Mouse (Mus musculus): Measurements from ENCODE around the gene Gm20388. TPM values are rescaled to one million over a fixed set of nuclear protein-coding genes. Genes with fewer than 3 reads are reported as not detected.

Gm20388 gene
- polyA plus RNA-seq, 1 experiment from 2014 or later: not detected

DNA sequence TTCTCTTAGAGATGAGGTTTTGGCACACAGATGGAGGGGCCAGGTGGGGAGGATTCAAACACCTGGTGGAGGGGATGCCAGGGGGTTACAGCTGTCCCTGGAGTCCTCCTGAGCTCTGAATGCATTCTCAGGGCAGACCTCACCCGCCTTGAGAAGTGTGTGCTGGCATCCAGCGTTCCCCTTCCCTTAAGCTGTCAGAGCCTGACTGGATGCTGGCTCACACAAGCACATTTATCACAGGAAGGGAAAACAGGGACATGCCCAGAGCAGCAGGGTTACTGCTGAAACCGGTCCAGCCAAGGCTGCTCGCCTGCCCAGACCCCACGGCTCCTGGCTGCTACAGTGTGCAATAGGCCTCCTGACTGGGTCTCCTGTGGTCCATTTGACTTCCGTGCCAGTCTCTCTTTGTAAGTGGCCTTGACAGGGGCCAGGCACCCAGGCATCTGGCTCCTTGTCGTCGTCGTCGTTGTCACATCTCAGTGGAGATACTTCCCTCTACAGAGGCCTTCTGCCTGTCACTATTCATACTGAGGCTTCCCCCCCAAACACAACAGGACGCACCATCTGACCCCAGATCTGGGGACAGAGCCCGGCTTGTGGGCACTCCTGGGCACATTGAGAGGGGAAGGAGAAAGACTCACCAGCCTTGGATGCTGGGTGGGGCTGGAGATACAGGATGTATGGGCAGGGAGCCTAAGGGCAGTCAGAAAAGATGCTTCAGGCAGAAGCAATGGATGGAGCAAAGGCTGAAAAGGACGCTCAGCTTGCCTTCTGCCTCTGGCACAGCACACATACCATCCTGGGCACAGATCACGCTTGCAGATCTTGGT is 2810.4 kb downstream of the Gm20388 start:
- Histone ChIP-seq H3K27ac (ENCODE audit: low read depth, low read length) (peak overlapping the region; percentile 4), H3K4me2 (peak overlapping the region; percentile 32; the same call in 1 of the 2 replicates), H3K36me3 (ENCODE audit: control insufficient read depth, insufficient read depth, low read length) (no peaks in the 10 kb centered on the region), H3K4me1 (ENCODE audit: control insufficient read depth, insufficient read depth, low read length) (peaks cover 9% of the 10 kb centered on the region; the same call in 1 of the 2 replicates), H3K9me3 (ENCODE audit: control insufficient read depth, low read length) (no peaks in the 10 kb centered on the region), H3K4me3 (ENCODE audit: low read depth, low read length) (no peak overlapping the region), H3K27me3 (ENCODE audit: control insufficient read depth, insufficient read depth, low read length) (peaks cover 2% of the 10 kb centered on the region; the same call in 1 of the 2 replicates), H3K9ac (ENCODE audit: low read length) (peak overlapping the region; percentile 20; the same call in 1 of the 2 replicates)
- no peak for DNase-seq (ENCODE audit: low spot score, missing footprints)
- peak; percentile 30; the same call in 1 of the 2 replicates for ATAC-seq (ENCODE audit: low FRiP score)
- WGBS: 61% methylated on average over 14 of the region's 14 CpGs

DNA sequence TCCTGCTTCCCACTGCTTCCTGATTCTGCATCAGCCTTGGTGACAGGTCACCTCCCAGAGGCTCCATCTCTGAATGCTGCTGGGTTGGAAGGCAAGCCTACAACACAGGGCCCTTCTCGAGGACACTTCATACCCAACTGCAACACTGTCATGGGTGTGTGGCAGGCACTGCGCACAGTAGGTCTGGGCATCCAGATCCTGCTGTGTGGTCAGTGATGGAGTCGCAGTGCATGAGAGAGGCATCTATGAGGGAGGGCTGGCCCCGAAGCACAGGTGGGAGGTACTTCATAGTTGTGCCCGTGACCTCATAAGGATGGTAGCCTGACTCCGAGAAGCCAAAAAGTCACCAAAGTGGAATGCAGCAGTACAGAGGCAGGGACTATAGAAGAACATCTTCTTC is 2814.5 kb downstream of the Gm20388 start:
- Histone ChIP-seq H3K27me3 (ENCODE audit: control insufficient read depth, insufficient read depth, low read length) (no peaks in the 10 kb centered on the region; the same call in 1 of the 2 replicates), H3K4me2 (no peak overlapping the region), H3K27ac (ENCODE audit: low read depth, low read length) (no peak overlapping the region), H3K4me3 (ENCODE audit: low read depth, low read length) (no peak overlapping the region), H3K36me3 (ENCODE audit: control insufficient read depth, insufficient read depth, low read length) (no peaks in the 10 kb centered on the region), H3K4me1 (ENCODE audit: control insufficient read depth, insufficient read depth, low read length) (peaks cover 4% of the 10 kb centered on the region; the same call in 1 of the 2 replicates), H3K9ac (ENCODE audit: low read length) (no peak overlapping the region), H3K9me3 (ENCODE audit: control insufficient read depth, low read length) (no peaks in the 10 kb centered on the region)
- ATAC-seq (ENCODE audit: low FRiP score): no peak
- 91% methylated on average over 6 of the region's 6 CpGs for WGBS
- no peak for DNase-seq (ENCODE audit: low spot score, missing footprints)

DNA sequence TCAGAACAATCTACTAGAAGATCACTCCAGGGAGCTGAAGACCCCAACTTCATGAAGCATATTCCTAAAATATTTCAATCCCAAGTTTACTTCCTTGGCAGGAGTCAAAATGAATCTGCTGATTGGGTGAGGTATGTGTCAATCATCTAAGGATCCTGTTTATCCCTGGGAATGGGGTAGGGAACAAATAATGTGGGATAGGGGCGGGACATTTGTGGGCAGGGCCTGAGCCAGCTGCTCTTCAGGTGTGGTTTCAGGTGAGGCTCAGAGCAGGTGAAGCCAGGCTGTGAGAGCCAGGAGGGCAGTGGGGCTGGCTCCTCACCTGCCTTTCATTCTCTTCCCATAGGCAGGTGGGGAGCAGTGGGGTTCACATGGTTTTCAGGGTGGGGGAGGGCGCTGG is 2816.1 kb downstream of the Gm20388 start:
- no peak overlapping the region for H3K27ac ChIP-seq (ENCODE audit: low read depth, low read length)
- no peaks in the 10 kb centered on the region for H3K9me3 ChIP-seq (ENCODE audit: control insufficient read depth, low read length)
- no peaks in the 10 kb centered on the region for H3K36me3 ChIP-seq (ENCODE audit: control insufficient read depth, insufficient read depth, low read length)
- ATAC-seq (ENCODE audit: low FRiP score): no peak
- H3K4me1 ChIP-seq (ENCODE audit: control insufficient read depth, insufficient read depth, low read length): no peaks in the 10 kb centered on the region
- H3K9ac ChIP-seq (ENCODE audit: low read length): no peak overlapping the region
- DNase-seq (ENCODE audit: low spot score, missing footprints): no peak
- 67% methylated on average over 2 of the region's 2 CpGs for WGBS
- no peaks in the 10 kb centered on the region; the same call in 1 of the 2 replicates for H3K27me3 ChIP-seq (ENCODE audit: control insufficient read depth, insufficient read depth, low read length)
- H3K4me3 ChIP-seq (ENCODE audit: low read depth, low read length): no peak overlapping the region
- no peak overlapping the region for H3K4me2 ChIP-seq

DNA sequence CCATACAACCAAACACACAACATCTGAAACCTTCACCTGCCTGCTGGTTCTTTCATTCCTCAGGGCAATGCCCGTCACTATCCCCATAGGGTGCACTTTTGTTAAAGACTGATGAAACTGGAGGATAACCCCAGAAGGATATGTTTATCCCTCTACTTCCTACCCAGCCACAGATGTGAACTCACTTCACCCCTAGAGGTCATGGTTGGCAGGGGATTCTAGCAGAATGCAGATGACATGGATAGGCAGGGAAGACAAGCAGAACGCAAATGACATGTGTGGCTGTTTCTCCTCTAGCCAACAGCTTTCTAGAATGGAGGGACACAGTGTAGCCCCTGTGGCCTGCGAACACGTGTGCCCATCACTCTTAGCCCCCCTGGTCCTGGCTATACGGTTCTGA is 2816.8 kb downstream of the Gm20388 start:
- no peaks in the 10 kb centered on the region for H3K36me3 ChIP-seq (ENCODE audit: control insufficient read depth, insufficient read depth, low read length)
- WGBS: 67% methylated on average over 5 of the region's 5 CpGs
- no peak for DNase-seq (ENCODE audit: low spot score, missing footprints)
- no peak overlapping the region for H3K4me3 ChIP-seq (ENCODE audit: low read depth, low read length)
- ATAC-seq (ENCODE audit: low FRiP score): no peak
- H3K9me3 ChIP-seq (ENCODE audit: control insufficient read depth, low read length): no peaks in the 10 kb centered on the region
- no peak overlapping the region for H3K4me2 ChIP-seq
- no peaks in the 10 kb centered on the region; the same call in 1 of the 2 replicates for H3K27me3 ChIP-seq (ENCODE audit: control insufficient read depth, insufficient read depth, low read length)
- no peaks in the 10 kb centered on the region for H3K4me1 ChIP-seq (ENCODE audit: control insufficient read depth, insufficient read depth, low read length)
- H3K9ac ChIP-seq (ENCODE audit: low read length): no peak overlapping the region
- no peak overlapping the region for H3K27ac ChIP-seq (ENCODE audit: low read depth, low read length)

DNA sequence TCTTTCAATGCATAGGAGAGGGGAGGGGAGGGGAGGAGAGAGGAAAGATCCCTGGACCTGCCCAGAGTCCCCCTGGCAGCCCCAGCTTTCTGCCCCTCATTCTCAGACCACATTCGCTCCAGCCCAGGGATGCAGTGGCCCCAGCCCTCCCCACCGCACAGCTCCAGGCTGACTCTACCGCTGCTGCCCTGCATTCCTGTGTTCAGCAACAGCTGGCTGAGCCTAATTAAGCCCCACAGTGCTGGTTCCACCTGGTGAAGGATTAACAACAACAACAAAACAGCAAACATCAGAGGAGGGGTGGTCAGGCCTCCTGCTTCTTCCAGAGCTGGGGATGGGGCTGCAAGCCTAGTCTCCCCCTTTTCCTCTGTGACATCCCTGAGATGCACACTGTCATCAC is 2818.0 kb downstream of the Gm20388 start:
- 7% methylated on average over 3 of the region's 3 CpGs for WGBS
- no peaks in the 10 kb centered on the region for H3K9me3 ChIP-seq (ENCODE audit: control insufficient read depth, low read length)
- H3K36me3 ChIP-seq (ENCODE audit: control insufficient read depth, insufficient read depth, low read length): no peaks in the 10 kb centered on the region
- H3K27me3 ChIP-seq (ENCODE audit: control insufficient read depth, insufficient read depth, low read length): no peaks in the 10 kb centered on the region
- no peak for DNase-seq (ENCODE audit: low spot score, missing footprints)
- no peaks in the 10 kb centered on the region for H3K4me1 ChIP-seq (ENCODE audit: control insufficient read depth, insufficient read depth, low read length)
- H3K4me2 ChIP-seq: no peak overlapping the region
- no peak overlapping the region for H3K27ac ChIP-seq (ENCODE audit: low read depth, low read length)
- H3K9ac ChIP-seq (ENCODE audit: low read length): no peak overlapping the region
- ATAC-seq (ENCODE audit: low FRiP score): no peak
- H3K4me3 ChIP-seq (ENCODE audit: low read depth, low read length): no peak overlapping the region

DNA sequence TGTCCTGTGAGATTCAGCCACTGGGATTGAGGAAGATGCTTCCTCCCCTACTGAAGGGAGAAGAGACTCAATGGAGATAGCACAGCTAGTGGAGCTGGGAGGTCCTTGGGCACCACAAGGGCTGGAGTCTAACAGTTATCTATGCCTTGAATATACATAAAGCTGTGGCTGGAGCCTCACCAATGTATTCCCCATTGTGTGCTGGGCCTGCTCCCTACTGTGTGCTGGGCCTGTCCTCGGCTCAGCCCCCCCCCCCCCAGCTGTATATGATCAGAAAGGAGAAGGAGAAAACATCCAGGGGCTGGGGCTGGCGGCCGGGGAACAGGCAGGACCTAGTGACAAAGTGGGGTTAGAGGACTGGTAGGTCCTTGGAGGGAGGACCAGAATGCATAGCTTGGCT is 2824.5 kb downstream of the Gm20388 start:
- 65% methylated on average over 3 of the region's 3 CpGs for WGBS
- Histone ChIP-seq H3K4me2 (no peak overlapping the region), H3K4me3 (ENCODE audit: low read depth, low read length) (no peak overlapping the region), H3K36me3 (ENCODE audit: control insufficient read depth, insufficient read depth, low read length) (no peaks in the 10 kb centered on the region), H3K27ac (ENCODE audit: low read depth, low read length) (no peak overlapping the region), H3K4me1 (ENCODE audit: control insufficient read depth, insufficient read depth, low read length) (peaks cover 3% of the 10 kb centered on the region; the same call in 1 of the 2 replicates), H3K9ac (ENCODE audit: low read length) (no peak overlapping the region), H3K9me3 (ENCODE audit: control insufficient read depth, low read length) (no peaks in the 10 kb centered on the region), H3K27me3 (ENCODE audit: control insufficient read depth, insufficient read depth, low read length) (no peaks in the 10 kb centered on the region)
- ATAC-seq (ENCODE audit: low FRiP score): no peak
- peak; percentile 79 for DNase-seq (ENCODE audit: low spot score, missing footprints)

DNA sequence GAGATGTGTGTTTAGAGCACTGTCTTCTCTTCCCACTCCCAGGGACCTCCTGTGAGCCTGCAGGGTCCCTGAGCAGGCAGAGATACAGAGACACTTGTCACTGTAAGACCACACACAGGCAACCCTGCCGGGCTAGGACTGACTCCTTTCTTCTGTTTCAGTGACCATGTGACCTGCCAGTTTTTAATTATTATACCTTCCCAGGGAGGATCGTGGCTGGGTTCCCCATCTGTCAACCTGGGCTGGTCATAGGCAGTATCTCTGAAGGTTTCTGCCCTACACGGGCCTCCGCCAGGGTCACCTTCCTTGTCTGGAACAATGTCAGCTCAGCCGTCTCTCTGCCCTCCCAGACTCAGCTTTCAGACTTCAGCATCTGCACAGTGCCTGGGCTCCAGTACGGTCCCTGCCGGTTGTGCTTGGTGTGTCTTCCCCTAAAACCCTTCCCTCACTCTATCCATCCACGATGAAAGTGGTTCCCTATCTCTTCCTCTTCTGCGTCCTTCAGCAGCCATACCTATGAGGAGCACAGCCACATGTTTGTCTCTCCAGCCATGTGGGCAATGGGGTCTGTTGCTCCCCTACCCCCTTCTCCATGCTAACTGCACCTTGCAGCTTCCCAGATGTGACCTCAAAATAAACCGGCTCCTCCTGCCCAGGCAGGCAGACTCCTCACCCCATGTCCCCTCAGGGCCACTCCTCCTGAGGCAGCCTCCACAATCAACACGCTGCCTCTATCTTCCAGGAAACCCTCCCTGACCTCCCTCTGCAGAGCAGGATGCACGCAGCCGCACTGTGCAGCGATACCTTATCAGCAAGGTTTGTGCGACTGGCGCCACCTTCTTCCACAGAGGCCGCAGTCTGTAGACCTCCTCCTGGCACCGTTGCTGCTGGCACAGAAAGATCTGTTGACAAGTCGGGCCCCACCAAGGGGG is 2825.2 kb downstream of the Gm20388 start:
- H3K36me3 ChIP-seq (ENCODE audit: control insufficient read depth, insufficient read depth, low read length): no peaks in the 10 kb centered on the region
- no peaks in the 10 kb centered on the region for H3K9me3 ChIP-seq (ENCODE audit: control insufficient read depth, low read length)
- no peak overlapping the region for H3K4me3 ChIP-seq (ENCODE audit: low read depth, low read length)
- ATAC-seq (ENCODE audit: low FRiP score) (no peak), DNase-seq (ENCODE audit: low spot score, missing footprints) (peak; percentile 53)
- H3K9ac ChIP-seq (ENCODE audit: low read length): no peak overlapping the region
- no peaks in the 10 kb centered on the region for H3K27me3 ChIP-seq (ENCODE audit: control insufficient read depth, insufficient read depth, low read length)
- no peak overlapping the region for H3K4me2 ChIP-seq
- no peak overlapping the region for H3K27ac ChIP-seq (ENCODE audit: low read depth, low read length)
- WGBS: 70% methylated on average over 19 of the region's 19 CpGs
- H3K4me1 ChIP-seq (ENCODE audit: control insufficient read depth, insufficient read depth, low read length): peaks cover 3% of the 10 kb centered on the region; the same call in 1 of the 2 replicates

DNA sequence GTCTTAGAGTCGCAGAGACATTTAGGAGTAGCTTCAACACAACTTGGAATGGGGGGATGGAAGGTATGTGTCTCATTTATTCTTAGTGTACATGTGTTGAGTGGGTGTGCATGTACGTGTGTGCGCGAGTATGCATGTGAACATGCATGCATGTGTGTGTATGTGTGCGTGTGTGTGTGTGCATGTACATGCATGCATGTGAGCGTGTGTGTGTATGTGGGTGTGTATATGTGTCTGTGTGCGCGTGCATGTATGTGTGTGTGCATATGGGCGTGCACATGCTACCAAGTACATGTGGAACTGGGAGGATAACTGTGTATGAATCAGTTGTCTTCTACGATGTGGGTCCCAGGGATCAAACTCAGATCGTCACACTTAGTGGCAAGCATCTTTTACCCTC is 2826.0 kb downstream of the Gm20388 start:
- H3K27ac ChIP-seq (ENCODE audit: low read depth, low read length): no peak overlapping the region

More for the DNA sequence above, 2826.0 kb downstream of the Gm20388 start:
- peaks cover 3% of the 10 kb centered on the region; the same call in 1 of the 2 replicates for H3K4me1 ChIP-seq (ENCODE audit: control insufficient read depth, insufficient read depth, low read length)
- no peaks in the 10 kb centered on the region; the same call in 1 of the 2 replicates for H3K27me3 ChIP-seq (ENCODE audit: control insufficient read depth, insufficient read depth, low read length)
- H3K4me2 ChIP-seq: no peak overlapping the region
- no peak overlapping the region for H3K9ac ChIP-seq (ENCODE audit: low read length)
- H3K4me3 ChIP-seq (ENCODE audit: low read depth, low read length): no peak overlapping the region
- DNase-seq (ENCODE audit: low spot score, missing footprints) (no peak), ATAC-seq (ENCODE audit: low FRiP score) (no peak)
- no peaks in the 10 kb centered on the region for H3K36me3 ChIP-seq (ENCODE audit: control insufficient read depth, insufficient read depth, low read length)
- no peaks in the 10 kb centered on the region for H3K9me3 ChIP-seq (ENCODE audit: control insufficient read depth, low read length)
- 91% methylated on average over 11 of the region's 11 CpGs for WGBS

Measured in midbrain, embryonic 11.5 days (tissue).